Mouse (Mus musculus) bone marrow, adult 2 months (tissue): ENCODE results near the gene Chchd6.

Experiments
- CTCF ChIP-seq: fragments of 200-500 bp; IDR thresholded peaks from 2 replicates; pipeline ENCODE4 v1.5.1; 2011; ENCODE audit warnings: low read length, control low read depth; ENCODE audit not compliant: control insufficient read depth, insufficient read depth
- POLR2A ChIP-seq: fragments of 200-500 bp; IDR thresholded peaks from 2 replicates; pipeline ENCODE4 v1.6.1; 2011; ENCODE audit warnings: low read depth, mild to moderate bottlenecking, control low read depth, low read length, borderline replicate concordance; ENCODE audit not compliant: control insufficient read depth

DNA sequence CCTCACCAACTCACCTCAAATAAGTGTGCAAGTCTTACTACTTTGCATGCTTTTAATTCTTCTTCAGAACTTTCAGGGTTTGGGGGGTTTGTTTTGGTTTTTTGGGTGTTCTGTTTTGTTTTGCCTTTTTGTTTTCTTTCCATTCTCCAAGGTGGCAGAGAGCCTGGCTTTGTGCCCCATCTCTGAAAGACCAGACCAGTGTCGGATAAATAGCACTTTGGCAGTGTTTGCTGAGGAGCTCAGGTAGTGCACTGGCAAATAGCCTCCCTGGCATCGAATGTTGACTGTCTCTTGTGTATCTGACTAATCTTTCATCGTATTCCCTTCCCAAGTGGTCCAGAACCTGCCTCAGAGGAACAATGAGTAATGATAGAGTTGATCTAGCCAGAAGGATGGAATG, 3.4 kb downstream of the Chchd6 start:
- no peak for TF ChIP-seq CTCF
- no peak for TF ChIP-seq POLR2A
